Mouse (Mus musculus): ENCODE measurements around the gene Fbxl17. TPM values are rescaled to one million over a fixed set of nuclear protein-coding genes. Genes with fewer than 3 reads are reported as not detected.
A peak's percentile ranks its signal among the peaks of the same experiment; 100 is the strongest.

Fbxl17 gene
- total RNA-seq (2021), result 10 to 100 TPM; 59.0 to 66.2 TPM
- long read RNA-seq, experiment 1, full-length matches to known transcripts, result 124 of 135 reads
- long read RNA-seq, experiment 1, partial matches to known transcripts, result 3 of 135 reads
- long read RNA-seq, experiment 1, other reads (novel, unspliced or antisense), result 8 of 135 reads
- long read RNA-seq, experiment 2, full-length matches to known transcripts, result 83 of 94 reads
- long read RNA-seq, experiment 2, partial matches to known transcripts, result 3 of 94 reads
- long read RNA-seq, experiment 2, other reads (novel, unspliced or antisense), result 8 of 94 reads

DNA sequence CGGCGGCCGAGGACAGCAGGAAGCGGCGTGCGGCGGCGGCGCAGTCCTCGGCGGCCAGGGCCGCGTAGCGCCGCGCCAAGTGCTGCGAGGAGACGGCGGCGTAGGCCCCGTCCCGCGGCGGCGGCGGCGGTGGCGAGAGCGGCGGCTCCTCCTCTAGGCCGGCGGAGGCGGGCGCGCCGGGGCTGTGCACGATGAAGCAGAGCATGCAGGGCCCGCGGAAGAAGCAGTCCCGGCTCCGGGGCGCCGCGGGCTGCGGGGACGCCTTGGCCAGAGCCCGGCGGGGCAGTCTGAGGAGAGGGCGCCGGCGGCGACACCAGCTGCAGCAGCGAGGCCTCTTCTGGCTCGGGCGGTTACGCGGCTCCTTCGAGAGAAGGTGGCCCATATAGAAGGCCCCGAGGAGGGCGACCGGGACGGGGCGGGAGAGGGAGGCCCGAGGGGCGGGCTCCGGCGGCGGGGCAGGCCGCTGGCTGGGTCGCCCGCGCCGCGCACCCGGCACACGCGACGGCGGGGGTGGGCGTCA, at the start of gene Fbxl17:
TSS of gene Fbxl17 (minus strand) at position 382 of the 520 bp plus-strand sequence.
- Histone ChIP-seq H3K4me3 (peak within 1 kb of the TSS; percentile 68), H3K27ac (peak within 1 kb of the TSS; percentile 98)
- DNase-seq (ENCODE audit: extremely low spot score in 1 of 2, low spot score in 2 of 2), result peak; percentile 72
- no peak for TF ChIP-seq CTCF (IDR thresholded peaks at IDR 0.05)
- intact Hi-C loops (cut with DNase I), result loop anchor here (5.0 kb wide), 1 partner anchor 828 kb away; no protein-coding TSS in a partner anchor

- TF ChIP-seq CTCF (IDR thresholded peaks at IDR 0.05), result peak; percentile 58
- DNase-seq (ENCODE audit: extremely low spot score in 1 of 2, low spot score in 2 of 2), result peak in 1 of 2 experiments; percentile 12
- H3K4me3 ChIP-seq, result no peak overlapping the region
- H3K27ac ChIP-seq, result no peak overlapping the region
- intact Hi-C loops (cut with DNase I), result no loop called here
These were observed 47.6 kb upstream of the Fbxl17 start for GRCm38 (mm10) chr17:63547465-63547864.

- no peak overlapping the region for H3K4me3 ChIP-seq
- no peak for TF ChIP-seq CTCF (IDR thresholded peaks at IDR 0.05)
- no peak for DNase-seq (ENCODE audit: extremely low spot score in 1 of 2, low spot score in 2 of 2)
- intact Hi-C loops (cut with DNase I), result no loop called here
- H3K27ac ChIP-seq, result no peak overlapping the region
These were observed 34.9 kb upstream of the Fbxl17 start for GRCm38 (mm10) chr17:63534576-63535265.

DNA sequence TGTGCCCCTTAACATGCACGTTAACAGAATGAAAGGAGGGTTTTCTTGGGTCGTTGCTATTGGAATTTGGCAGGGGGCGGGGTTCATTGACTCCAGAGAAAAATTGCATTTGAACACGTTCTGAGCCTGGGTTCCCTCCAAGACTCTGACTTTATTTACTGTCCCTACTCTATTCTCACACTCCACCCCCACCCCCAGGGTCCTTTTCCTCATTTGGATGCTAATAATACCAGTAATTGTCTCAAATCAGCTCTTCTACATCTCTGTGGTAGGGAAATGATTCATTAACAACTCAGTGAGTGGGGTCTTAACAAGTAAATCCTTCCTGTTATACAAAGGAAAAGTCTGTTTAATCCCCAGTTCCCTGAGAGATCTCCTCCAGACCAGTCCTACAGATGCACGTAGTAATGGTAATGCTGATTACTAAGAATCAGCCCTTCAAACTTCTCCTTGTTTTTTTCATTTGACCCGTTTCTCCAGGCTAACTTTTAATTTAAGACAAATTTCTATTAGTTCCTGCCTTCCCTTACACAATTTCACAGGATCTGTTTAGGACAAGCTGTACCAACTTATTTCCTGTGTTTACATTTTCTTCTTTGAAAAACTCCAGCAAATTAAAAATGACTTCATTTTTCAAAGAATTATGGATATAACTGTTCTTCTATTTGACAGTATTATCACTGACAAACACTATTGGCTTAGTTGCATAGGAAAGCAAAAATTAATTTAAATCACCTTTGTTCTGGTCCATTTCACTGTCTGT, 33.4 kb upstream of the Fbxl17 start:
- no peak for DNase-seq (ENCODE audit: extremely low spot score in 1 of 2, low spot score in 2 of 2)
- intact Hi-C loops (cut with DNase I), result no loop called here
- no peak overlapping the region for H3K27ac ChIP-seq
- H3K4me3 ChIP-seq, result no peak overlapping the region
- TF ChIP-seq CTCF (IDR thresholded peaks at IDR 0.05), result no peak

DNA sequence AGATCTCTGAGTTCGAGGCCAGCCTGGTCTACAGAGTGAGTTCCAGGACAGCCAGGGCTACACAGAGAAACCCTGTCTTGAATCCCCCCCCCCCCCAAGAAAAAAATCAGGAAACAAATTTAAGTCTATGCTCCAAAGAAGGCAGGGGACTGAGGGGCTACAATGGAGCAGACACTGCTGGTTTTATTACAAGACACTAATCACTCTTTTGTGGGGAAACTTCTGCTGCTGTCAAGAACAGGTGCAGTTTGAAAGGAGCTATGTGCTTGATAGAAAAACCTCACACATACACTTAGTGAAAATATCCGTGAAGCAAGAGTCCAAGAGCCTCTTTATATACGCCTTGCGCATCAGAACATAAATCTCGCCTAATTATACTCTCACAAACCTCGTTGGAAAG, 29.7 kb upstream of the Fbxl17 start:
- no peak overlapping the region for H3K4me3 ChIP-seq
- TF ChIP-seq CTCF (IDR thresholded peaks at IDR 0.05), result no peak
- intact Hi-C loops (cut with DNase I), result no loop called here
- H3K27ac ChIP-seq, result no peak overlapping the region
- DNase-seq (ENCODE audit: extremely low spot score in 1 of 2, low spot score in 2 of 2), result no peak

GRCm38 (mm10) chr17:63520691-63521090, 20.9 kb upstream of the Fbxl17 start:
- DNase-seq (ENCODE audit: extremely low spot score in 1 of 2, low spot score in 2 of 2), result no peak
- TF ChIP-seq CTCF (IDR thresholded peaks at IDR 0.05), result no peak
- no peak overlapping the region for H3K4me3 ChIP-seq
- intact Hi-C loops (cut with DNase I), result no loop called here
- H3K27ac ChIP-seq, result no peak overlapping the region

DNA sequence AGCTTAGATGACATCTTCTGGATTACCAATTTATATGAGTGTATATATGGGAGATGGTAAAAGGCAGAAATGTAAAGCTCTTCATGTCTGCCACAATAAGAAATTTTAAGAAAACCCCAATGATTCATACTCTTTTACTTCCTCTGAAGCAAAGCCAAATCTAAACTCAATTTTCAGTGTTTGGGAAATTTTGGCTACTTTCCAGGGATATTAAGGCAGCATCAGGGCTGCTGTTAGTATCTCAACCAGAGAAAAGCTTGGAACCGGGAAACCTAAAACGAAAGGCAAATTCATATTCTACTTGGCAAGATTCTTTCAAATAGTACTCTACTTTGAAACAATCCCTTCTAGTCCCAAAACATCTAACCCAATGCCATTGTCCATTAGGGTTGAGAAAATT, 10.6 kb upstream of the Fbxl17 start:
- DNase-seq (ENCODE audit: extremely low spot score in 1 of 2, low spot score in 2 of 2), result no peak
- H3K4me3 ChIP-seq, result no peak overlapping the region
- no peak overlapping the region for H3K27ac ChIP-seq
- intact Hi-C loops (cut with DNase I), result no loop called here
- no peak for TF ChIP-seq CTCF (IDR thresholded peaks at IDR 0.05)

- DNase-seq (ENCODE audit: extremely low spot score in 1 of 2, low spot score in 2 of 2), result no peak
- Histone ChIP-seq H3K27ac (no peak overlapping the region; the same call in 1 of the 2 replicates), H3K4me3 (no peak overlapping the region)
- no peak for TF ChIP-seq CTCF (IDR thresholded peaks at IDR 0.05)
- intact Hi-C loops (cut with DNase I), result no loop called here
These were observed 1.3 kb upstream of the Fbxl17 start for GRCm38 (mm10) chr17:63501091-63501490.

DNA sequence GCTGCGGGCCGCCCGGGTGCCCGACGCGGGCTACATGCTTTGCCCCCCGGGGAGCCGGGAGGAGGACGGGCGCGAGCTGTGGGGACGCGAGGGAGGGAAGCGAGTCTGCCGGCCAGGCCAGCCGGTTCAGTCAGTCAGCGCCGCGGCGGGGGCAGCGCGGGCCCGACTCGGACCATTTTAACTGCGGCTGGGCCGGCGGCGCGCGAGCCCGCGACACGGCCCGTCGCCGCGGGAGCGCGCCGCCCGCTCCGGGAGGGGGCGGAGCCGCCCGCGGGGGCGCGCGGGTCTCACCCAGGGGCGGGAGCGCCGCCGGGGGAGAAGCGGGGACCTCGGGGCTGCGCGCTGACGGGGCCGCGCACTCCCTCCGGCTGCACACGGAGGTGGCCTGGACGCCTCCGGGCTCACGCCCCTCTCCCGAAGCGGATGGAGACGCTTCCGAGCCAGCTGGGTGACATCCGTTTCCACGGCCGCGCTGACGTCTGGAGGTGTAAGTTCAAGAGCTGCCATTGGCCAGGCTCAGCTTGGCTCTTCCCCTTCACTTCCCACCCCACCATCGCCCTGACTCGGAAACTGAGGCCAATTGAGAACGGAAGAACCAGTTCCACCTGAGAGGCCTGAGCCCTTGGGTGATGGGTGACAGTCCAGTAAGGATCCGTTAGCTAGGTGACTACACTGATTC, 478 bp upstream of the Fbxl17 start:
- peak overlapping the region; percentile 68 for H3K4me3 ChIP-seq
- H3K27ac ChIP-seq, result peak overlapping the region; percentile 98
- no peak for TF ChIP-seq CTCF (IDR thresholded peaks at IDR 0.05)
- peak; percentile 85 for DNase-seq (ENCODE audit: extremely low spot score in 1 of 2, low spot score in 2 of 2)
- intact Hi-C loops (cut with DNase I), result no loop called here

DNA sequence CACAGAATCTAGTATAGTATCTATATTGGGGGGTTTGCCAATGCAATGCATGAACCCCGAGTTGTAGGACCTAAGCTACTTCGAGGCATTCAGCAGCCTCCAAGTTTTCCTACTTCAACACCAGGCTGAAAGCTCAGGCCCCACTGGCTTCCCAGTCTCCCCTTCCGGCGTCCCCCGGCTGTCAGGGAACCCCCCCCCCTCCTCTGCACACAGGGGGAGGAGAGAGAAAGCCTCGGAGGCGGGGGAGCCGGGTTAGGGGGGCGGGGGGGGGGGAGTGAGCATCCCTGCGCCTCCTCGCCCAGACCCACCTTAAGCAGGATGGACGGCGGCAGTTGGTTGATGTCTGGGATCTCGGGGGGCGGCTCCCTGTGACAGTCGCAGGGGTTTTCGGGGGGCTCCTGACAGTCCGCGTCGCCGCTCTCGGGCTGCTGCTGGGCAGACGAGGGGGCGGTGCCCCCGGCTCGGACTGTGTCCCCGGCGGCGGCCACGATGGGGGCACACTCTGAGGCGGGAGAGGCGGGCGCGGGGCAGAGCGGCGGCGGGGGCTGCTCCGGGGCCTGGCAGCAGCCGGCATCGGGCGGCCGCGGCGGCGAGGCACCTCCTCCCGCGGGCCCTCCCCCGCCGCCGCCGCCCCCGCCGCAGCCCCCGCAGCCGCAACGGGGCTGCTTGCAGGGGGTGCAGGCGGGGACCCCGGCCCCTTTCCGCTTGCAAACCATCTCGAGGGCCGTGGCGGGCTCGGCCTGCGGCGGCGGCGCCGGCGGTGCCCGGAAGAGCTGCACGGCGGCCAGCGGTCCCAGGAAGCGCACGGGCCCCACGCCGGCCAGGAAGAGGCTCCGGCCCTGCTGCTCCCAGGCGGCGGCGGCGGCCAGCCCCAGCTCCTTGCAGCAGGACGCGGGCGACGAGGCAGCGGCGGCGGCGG, 841 bp downstream of the Fbxl17 start:
- Histone ChIP-seq H3K4me3 (peak overlapping the region; percentile 68), H3K27ac (peak overlapping the region; percentile 98)
- no peak for TF ChIP-seq CTCF (IDR thresholded peaks at IDR 0.05)
- intact Hi-C loops (cut with DNase I), result loop anchor here (5.0 kb wide), 1 partner anchor 828 kb away; no protein-coding TSS in a partner anchor
- peak; percentile 45 to 50 for DNase-seq (ENCODE audit: extremely low spot score in 1 of 2, low spot score in 2 of 2)

Measured in left cerebral cortex, adult 2 months (tissue).